Mouse (Mus musculus): ENCODE results near the gene Krt4.

Krt4 gene

DNA sequence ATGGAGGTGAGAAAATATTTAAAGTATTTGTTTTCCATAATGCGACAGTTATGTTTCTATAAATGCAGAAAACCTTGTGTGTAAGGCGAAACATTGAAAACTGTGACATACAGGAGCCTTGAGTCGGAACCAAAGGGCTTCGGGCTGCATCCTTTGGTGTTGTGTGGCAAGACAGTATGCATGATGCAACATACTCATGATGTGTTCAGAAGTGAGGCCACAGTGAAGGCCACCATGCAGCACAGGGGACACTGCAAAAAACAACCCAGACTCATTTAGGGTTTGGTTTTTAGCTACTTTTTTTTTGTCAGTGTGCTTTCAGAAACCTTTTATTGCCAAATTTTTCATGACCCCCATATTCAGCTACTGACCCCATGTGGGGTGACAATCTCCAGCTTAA lies 29.3 kb downstream of the Krt4 start:
- DNase-seq (ENCODE audit: low spot score in 2 of 2): no peak

DNA sequence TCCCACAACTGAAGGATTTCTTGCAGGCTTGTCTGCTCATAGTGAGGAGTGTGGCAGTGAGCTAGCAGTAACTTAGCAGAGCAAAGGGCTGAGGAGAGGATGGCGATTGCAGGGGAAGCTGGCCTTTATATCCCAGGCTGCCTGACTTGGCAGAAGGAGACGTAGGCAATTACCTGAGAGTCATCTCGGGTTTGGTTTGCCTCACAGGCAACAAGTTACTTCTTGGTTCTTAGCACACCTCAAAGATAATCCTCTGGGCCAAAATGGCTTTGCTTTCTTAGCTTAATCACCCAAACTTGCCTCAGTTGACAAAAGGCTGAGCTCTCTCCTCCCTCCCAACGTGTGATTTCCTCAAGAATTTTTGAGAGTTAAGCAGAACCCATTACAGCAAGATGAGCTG lies 31.7 kb downstream of the Krt4 start, which contains the start of gene Krt76:
Krt76 (minus strand) TSS at position 101 of the 400 bp plus-strand sequence.
- DNase-seq (ENCODE audit: low spot score in 2 of 2): no peak

DNA sequence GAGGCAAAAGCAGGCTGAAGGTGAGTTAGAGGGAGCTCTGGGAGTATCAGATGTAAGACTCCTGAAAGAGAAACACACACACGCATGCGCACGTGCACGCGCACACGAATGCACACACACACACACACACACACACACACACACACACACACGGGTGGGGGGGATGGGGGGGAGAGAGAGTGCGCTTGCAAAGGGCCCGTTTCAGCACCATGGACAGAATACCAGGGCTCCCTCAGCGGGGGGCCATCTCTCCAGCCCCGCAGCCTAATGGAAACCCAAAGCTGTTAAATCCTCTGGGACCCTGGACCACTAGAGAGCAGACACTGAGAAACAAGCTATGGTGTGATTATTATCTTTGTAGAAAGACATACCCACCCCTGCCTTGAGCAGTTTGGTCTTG lies 44.8 kb downstream of the Krt4 start:
- DNase-seq (ENCODE audit: low spot score in 2 of 2): no peak

DNA sequence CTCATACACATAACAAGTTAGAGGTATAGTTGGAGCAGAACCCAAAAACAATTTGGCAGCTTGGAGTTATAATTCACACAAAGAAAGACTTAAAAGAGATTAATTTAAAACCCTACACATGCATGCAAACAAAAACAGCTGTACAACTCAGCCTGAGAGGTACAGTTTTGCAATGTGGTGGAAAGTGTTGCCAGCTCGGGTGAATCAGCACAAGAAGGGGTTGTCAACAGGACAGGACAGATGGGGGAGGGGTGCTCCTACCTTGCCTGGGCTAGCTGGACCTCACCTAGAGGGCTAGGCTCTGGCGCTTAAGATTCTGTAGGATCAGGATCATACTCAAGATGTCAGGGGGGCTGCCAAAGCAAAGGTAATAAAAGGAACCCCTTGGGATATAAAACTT lies 46.5 kb downstream of the Krt4 start:
- no peak for DNase-seq (ENCODE audit: low spot score in 2 of 2)

DNA sequence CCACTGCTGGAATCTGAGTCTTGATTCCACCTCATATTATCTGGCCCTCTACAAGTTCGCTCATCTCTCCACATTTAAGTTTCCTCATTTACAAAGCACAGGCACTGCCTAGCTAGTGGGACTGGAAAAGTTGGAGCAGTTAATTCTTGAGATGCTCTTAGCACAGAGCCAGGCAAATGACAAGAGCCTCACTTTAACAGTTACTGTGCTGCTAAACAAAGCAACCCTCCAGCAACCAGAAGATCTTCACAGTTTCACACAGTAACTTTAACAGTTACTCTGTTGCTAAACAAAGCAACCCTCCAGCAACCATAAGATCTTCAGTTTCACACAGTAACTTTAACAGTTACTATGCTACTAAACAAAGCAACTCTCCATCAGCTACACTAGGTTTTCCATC lies 50.2 kb downstream of the Krt4 start:
- no peak for DNase-seq (ENCODE audit: low spot score in 2 of 2)

DNA sequence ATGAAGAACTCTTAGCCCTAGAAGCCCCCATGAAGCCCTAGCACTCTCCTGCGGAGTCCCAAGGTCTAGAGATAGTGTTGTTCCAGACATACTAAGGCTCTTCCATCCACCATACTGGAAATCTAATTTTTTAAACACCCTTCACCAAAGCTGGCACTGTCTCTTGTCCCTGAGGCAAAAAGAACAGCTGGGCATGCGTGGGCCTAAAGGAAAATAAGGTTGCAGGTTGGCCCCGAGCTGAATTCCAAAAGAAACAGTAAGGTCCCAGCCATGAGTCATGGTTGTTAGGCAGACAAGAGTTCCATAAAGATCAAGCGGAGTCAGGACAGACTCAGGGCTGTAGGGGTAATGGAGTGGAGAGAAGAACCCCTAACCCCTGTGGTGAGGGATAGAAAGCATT lies 51.3 kb downstream of the Krt4 start:
- no peak for DNase-seq (ENCODE audit: low spot score in 2 of 2)

DNA sequence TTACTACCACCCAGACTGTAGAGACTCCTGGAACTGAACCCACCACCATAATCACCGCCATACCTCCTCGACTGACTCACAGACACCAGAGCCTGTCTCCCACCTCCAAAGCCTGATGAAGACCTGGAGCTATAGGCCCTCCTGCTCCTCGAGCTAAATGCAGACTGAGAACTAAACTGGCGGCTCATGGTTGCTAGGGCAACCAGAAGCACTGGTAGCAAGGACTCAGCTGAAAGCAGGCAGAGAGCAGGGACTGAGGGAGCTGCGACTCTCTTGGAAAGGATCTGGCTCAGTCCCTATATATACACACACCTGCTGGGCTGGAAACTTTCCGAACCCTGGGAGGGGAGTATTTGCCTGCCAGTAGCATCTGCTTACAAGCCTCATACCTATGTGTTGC lies 55.1 kb downstream of the Krt4 start, which contains the start of gene Krt77:
Krt77 (minus strand) TSS at position 275 of the 400 bp plus-strand sequence.
- no peak for DNase-seq (ENCODE audit: low spot score in 2 of 2)
